Mouse (Mus musculus) large intestine, adult 2 months (tissue): ENCODE results near the gene Auts2. TPM values are rescaled to one million over a fixed set of nuclear protein-coding genes. Genes with fewer than 3 reads are reported as not detected.

Experiments used
- DNase-seq: peaks from one replicate; pipeline ENCODE4 v3.0.0-alpha.2; 2012; ENCODE audit warnings: low read depth, low spot score
- WGBS: fragments of 180-500 bp; shearing (Covaris S2); methylation state at CpG from one replicate; pipeline ENCODE4 v1.1.7; 2018; 5-methylcytosine and 5-hydroxymethylcytosine counted together
- polyA plus RNA-seq: library from polyadenylated mRNA; depleted of rRNA; stranded (reverse); fragments of >200 nt; gene quantifications from 2 replicates; pipeline ENCODE4 v1.2.3, GENCODE M21; 2012

Auts2 gene
- polyA plus RNA-seq, 1 experiment: 5.9 TPM

DNA sequence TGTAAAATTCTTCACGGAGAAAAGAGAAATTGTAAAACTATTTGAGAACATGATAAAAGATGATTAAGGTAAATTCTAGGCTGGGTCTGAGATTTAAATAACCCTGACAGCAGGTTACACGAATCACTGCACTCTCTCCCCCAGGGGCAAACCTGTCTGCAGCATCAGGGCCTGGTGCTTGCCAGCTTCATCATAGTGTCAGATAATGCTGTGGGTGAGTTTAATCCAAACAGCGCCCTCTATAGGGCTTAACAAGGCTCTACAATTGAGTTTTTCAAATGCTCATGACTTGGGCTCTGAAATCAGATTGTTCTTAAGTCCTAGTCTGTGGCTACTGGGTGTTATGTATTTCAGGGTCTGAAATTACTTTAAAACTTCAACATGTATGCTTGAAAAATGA, 565.6 kb downstream of the Auts2 start:
- WGBS: 70% methylated on average over 3 of the region's 3 CpGs
- no peak for DNase-seq

GRCm38 (mm10) chr5:131971901-131972300, 571.2 kb downstream of the Auts2 start:
- DNase-seq: no peak
- 84% methylated on average over 2 of the region's 2 CpGs for WGBS

- 95% methylated on average over 6 of the region's 6 CpGs for WGBS
Observed at GRCm38 (mm10) chr5:131965499-131965898, 577.6 kb downstream of the Auts2 start.

DNA sequence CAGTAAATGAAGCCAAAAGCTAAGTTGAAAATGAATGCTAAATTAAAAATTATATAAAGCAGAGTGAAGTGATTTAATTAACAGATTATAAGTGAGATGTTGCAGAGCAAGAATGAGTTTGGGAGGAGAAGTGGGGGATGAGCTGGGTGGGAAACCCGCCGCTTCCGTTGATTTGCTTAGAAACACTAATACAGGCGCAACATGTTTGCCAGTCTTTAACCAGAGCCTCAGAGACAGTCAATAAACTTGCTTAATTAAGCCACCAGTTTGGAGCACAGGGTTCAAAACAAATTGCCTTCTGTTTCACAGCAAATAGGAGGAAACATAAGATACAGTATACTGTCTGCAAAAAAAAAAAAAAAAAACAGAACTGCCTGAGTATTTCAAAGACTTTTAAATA, 579.6 kb downstream of the Auts2 start:
- no peak for DNase-seq
- 99% methylated on average over 4 of the region's 4 CpGs for WGBS

More at GRCm38 (mm10) chr5:131965499-131965898, 577.6 kb downstream of the Auts2 start:
- DNase-seq: no peak

GRCm38 (mm10) chr5:131961859-131962258, 581.3 kb downstream of the Auts2 start:
- no peak for DNase-seq
- 80% methylated on average over 2 of the region's 2 CpGs for WGBS

- DNase-seq: peak; percentile 28
Observed at GRCm38 (mm10) chr5:131960432-131960831, 582.7 kb downstream of the Auts2 start.

- no peak for DNase-seq
- WGBS: 86% methylated on average over 3 of the region's 3 CpGs
Observed at GRCm38 (mm10) chr5:131956998-131957397, 586.1 kb downstream of the Auts2 start.

DNA sequence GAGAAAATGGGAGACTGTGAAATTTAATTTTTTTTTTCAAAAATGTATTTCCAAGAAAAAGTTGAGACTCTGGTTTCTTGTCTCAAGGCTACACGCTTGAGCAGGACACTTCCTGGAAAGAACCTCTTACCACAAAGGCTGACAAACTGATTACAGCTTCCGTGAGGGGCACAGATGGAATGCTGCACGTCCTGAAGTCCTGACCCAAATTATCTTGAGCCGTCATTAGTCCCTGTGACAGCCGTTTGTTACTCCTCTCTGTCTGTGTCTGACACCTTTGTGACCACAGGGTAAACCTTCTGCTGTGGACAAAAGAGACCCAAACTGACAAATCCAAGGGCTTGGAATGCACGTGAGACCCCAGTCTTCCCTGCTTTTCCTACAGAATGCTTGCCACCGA, 587.1 kb downstream of the Auts2 start:
- DNase-seq: no peak
- 67% methylated on average over 7 of the region's 7 CpGs for WGBS

GRCm38 (mm10) chr5:131955227-131956016, 587.7 kb downstream of the Auts2 start:
- 90% methylated on average over 8 of the region's 8 CpGs for WGBS
- DNase-seq: no peak

DNA sequence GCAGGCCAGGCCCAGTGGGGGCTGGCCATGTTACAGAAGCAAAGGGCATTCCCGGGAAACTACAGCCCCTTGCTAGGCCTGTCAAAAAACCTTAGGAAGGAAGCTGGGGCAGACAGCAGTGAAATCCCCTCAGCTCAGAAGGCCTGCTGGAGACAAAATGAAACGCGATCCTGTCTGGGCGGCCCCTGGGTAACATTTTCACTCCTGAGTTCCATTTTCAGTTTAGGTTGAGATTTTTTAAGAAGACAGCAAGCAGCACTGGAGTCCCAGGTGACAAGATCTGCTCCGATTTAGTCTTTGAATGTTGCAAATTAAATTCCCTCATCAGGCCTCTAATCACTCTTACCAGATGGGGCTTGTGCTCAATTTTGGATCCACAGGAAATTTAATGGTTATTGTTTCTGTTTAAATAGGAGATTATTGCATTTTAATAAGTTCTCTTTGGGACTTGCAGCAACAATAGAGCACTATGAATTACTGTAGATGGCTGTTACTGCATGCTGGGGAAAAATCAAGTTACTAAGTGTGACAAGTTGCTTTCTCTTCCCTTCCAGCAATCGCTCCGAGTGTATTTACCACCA, 594.5 kb downstream of the Auts2 start:
- 83% methylated on average over 7 of the region's 7 CpGs for WGBS

GRCm38 (mm10) chr5:131946801-131947200, 596.3 kb downstream of the Auts2 start:
- 85% methylated on average over 5 of the region's 5 CpGs for WGBS

More for the DNA sequence above, 594.5 kb downstream of the Auts2 start:
- no peak for DNase-seq

GRCm38 (mm10) chr5:131944761-131945160, 598.4 kb downstream of the Auts2 start:
- DNase-seq: no peak
- WGBS: 67% methylated on average over 2 of the region's 2 CpGs

More at GRCm38 (mm10) chr5:131946801-131947200, 596.3 kb downstream of the Auts2 start:
- DNase-seq: no peak

- WGBS: 84% methylated on average over 7 of the region's 7 CpGs
- no peak for DNase-seq
Observed at GRCm38 (mm10) chr5:131928696-131929095, 614.4 kb downstream of the Auts2 start.

GRCm38 (mm10) chr5:131922759-131923158, 620.4 kb downstream of the Auts2 start:
- 83% methylated on average over 4 of the region's 4 CpGs for WGBS
- no peak for DNase-seq

- WGBS: 49% methylated on average over 5 of the region's 5 CpGs
- DNase-seq: no peak
Observed at GRCm38 (mm10) chr5:131922118-131922517, 621.0 kb downstream of the Auts2 start.

GRCm38 (mm10) chr5:131919983-131920777, 623.0 kb downstream of the Auts2 start:
- 92% methylated on average over 12 of the region's 12 CpGs for WGBS
- DNase-seq: no peak

GRCm38 (mm10) chr5:131916791-131917403, 626.2 kb downstream of the Auts2 start:
- DNase-seq: no peak
- 78% methylated on average over 12 of the region's 12 CpGs for WGBS

DNA sequence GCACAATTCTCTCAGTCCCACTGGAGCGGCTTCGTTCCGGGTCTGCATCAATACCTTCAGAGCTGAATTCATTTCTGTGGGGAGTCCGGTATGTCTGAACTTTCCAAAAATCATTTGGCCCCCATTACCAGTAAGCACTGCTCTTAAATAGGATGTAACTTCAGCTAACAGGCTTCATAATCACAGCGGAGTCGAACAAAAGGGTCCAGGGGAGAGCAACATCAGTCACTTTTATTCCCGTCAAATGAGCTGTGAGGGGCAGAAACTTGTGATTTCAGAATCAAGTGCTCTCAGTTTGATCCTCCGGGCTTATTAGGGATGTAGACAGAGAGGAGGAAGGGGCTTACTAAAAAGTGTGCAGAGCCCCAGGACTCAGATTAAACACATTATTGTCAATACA, 629.6 kb downstream of the Auts2 start:
- DNase-seq: no peak
- WGBS: 96% methylated on average over 8 of the region's 8 CpGs

GRCm38 (mm10) chr5:131912983-131913382, 630.2 kb downstream of the Auts2 start:
- no peak for DNase-seq
- WGBS: 50% methylated on average over 1 of the region's 1 CpGs

- 54% methylated on average over 3 of the region's 3 CpGs for WGBS
- DNase-seq: no peak
Observed at GRCm38 (mm10) chr5:131906313-131906712, 636.8 kb downstream of the Auts2 start.
